Comparison of ENCODE assay signal across 7 mouse cellular contexts in genomic region chr11:98740393-98741050, GRCm38 (mm10). TPM values are rescaled to one million over a fixed set of nuclear protein-coding genes. Genes with fewer than 3 reads are reported as not detected.
DNase-seq lines count a peak whose midpoint lies in the region; ATAC-seq and TF ChIP-seq lines count a peak whose summit lies in the region.

Gene Thra, plus strand, starts transcription at chr11:98740638.

- H3K4me1 ChIP-seq in forebrain, embryonic 14.5 days (ENCODE audit: control insufficient read depth, insufficient read depth, low read length): peaks cover 48% of the 10 kb centered on the region
- peaks cover 38% of the 10 kb centered on the region for H3K4me1 ChIP-seq in liver, postnatal 0 days (ENCODE audit: insufficient read depth)
- peaks cover 60% of the 10 kb centered on the region for H3K4me1 ChIP-seq in neural tube, embryonic 15.5 days

- peak; percentile 78 for DNase-seq in Muller cell, postnatal 12 days (ENCODE audit: inconsistent ontology term)
- peak; percentile 72 for DNase-seq in c-Kit-positive CD71-positive TER-119-negative erythroid progenitor cells, embryonic 14.5 days (ENCODE audit: low read depth)
- peak; percentile 82 for DNase-seq in forebrain, embryonic 14.5 days (ENCODE audit: low spot score)
- DNase-seq in heart, postnatal 10 days: peak; percentile 87 to 89
- no peak for DNase-seq in large intestine, adult 2 months (ENCODE audit: low read depth, low spot score)
- peak; percentile 75 for DNase-seq in liver, postnatal 0 days

- 0 out of 2 replicates have a peak, but pooled peaks have one; percentile 33 for TF ChIP-seq EP300 in liver, postnatal 0 days (IDR thresholded peaks at IDR 0.05; ENCODE audit: low read depth)

- intact Hi-C loops in heart, postnatal 10 days (cut with DNase I): loop anchor here (1.0 kb wide), 1 partner anchor 46 kb away; no protein-coding TSS in a partner anchor

- H3K27me3 ChIP-seq in forebrain, embryonic 14.5 days (replicated peaks; ENCODE audit: control insufficient read depth, insufficient read depth, low read length): no peaks in the 10 kb centered on the region
- no peaks in the 10 kb centered on the region for H3K27me3 ChIP-seq in liver, postnatal 0 days (ENCODE audit: insufficient read depth, low read length)
- H3K27me3 ChIP-seq in neural tube, embryonic 15.5 days (replicated peaks): no peaks in the 10 kb centered on the region

- WGBS in forebrain, embryonic 14.5 days: 0% methylated on average over 22 of the region's 22 CpGs
- WGBS in large intestine, adult 2 months: under 1% methylated on average over 22 of the region's 22 CpGs
- WGBS in liver, postnatal 0 days (ENCODE audit: insufficient replicate concordance): under 1% methylated on average over 22 of the region's 22 CpGs
- WGBS in neural tube, embryonic 15.5 days: under 1% methylated on average over 22 of the region's 22 CpGs

- TF ChIP-seq CTCF in liver, postnatal 0 days (IDR thresholded peaks at IDR 0.05; ENCODE audit: low read depth): peak; percentile 8; the same call in 1 of the 2 replicates

- H3K9me3 ChIP-seq in forebrain, embryonic 14.5 days (replicated peaks; ENCODE audit: control insufficient read depth, low read length): no peaks in the 10 kb centered on the region
- no peaks in the 10 kb centered on the region for H3K9me3 ChIP-seq in liver, postnatal 0 days (ENCODE audit: low read length)
- no peaks in the 10 kb centered on the region for H3K9me3 ChIP-seq in neural tube, embryonic 15.5 days (replicated peaks)

- peak within 1 kb of the TSS; percentile 84 for H3K4me2 ChIP-seq in forebrain, embryonic 14.5 days (ENCODE audit: low read length)
- peak within 1 kb of the TSS; percentile 94 for H3K4me2 ChIP-seq in liver, postnatal 0 days (ENCODE audit: low read depth, low read length)
- peak within 1 kb of the TSS; percentile 94 for H3K4me2 ChIP-seq in neural tube, embryonic 15.5 days

- ATAC-seq in forebrain, embryonic 14.5 days: peak; percentile 63
- peak; percentile 74 for ATAC-seq in liver, postnatal 0 days
- ATAC-seq in neural tube, embryonic 15.5 days (ENCODE audit: low FRiP score): peak; percentile 54

- H3K4me3 ChIP-seq in forebrain, embryonic 14.5 days (ENCODE audit: low read depth, low read length): peak within 1 kb of the TSS; percentile 90
- H3K4me3 ChIP-seq in liver, postnatal 0 days (ENCODE audit: low read depth, low read length): peak within 1 kb of the TSS; percentile 99
- peak within 1 kb of the TSS; percentile 92 for H3K4me3 ChIP-seq in neural tube, embryonic 15.5 days (replicated peaks)

- H3K9ac ChIP-seq in forebrain, embryonic 14.5 days (ENCODE audit: low read length): peak within 1 kb of the TSS; percentile 97
- H3K9ac ChIP-seq in liver, postnatal 0 days (replicated peaks): peak within 1 kb of the TSS; percentile 96
- peak within 1 kb of the TSS; percentile 98 for H3K9ac ChIP-seq in neural tube, embryonic 15.5 days (replicated peaks)

- H3K36me3 ChIP-seq in forebrain, embryonic 14.5 days (ENCODE audit: control insufficient read depth, insufficient read depth, low read length): no peaks in the 10 kb centered on the region
- no peaks in the 10 kb centered on the region for H3K36me3 ChIP-seq in liver, postnatal 0 days (replicated peaks; ENCODE audit: insufficient read depth, low read length)
- H3K36me3 ChIP-seq in neural tube, embryonic 15.5 days: no peaks in the 10 kb centered on the region

- H3K27ac ChIP-seq in forebrain, embryonic 14.5 days (ENCODE audit: low read depth, low read length): peak within 1 kb of the TSS; percentile 98
- H3K27ac ChIP-seq in liver, postnatal 0 days (ENCODE audit: low read depth): peak within 1 kb of the TSS; percentile 95
- peak within 1 kb of the TSS; percentile 99 for H3K27ac ChIP-seq in neural tube, embryonic 15.5 days (replicated peaks)

RNA-seq across cellular contexts. Expression of gene Thra, which starts in this region (rescaled TPM):
- polyA plus RNA-seq in forebrain, embryonic 14.5 days (2014; fragmentation: Nextera tagmentation; extraction: Ambion mirVana): 164 and 199 TPM in 2 replicates
- total RNA-seq in heart, postnatal 10 days (2021): 100 to 1,000 TPM; 172 to 190 TPM
- polyA plus RNA-seq in large intestine, adult 2 months (2012; rRNA removed): 55.9 and 83.8 TPM in 2 replicates
- 5.1 and 6.1 TPM in 2 replicates for polyA plus RNA-seq in liver, postnatal 0 days (2015; fragmentation: Nextera tagmentation; extraction: Ambion mirVana)
- polyA plus RNA-seq in neural tube, embryonic 15.5 days (2015; fragmentation: Nextera tagmentation; extraction: Ambion mirVana): 104 and 125 TPM in 2 replicates
